28 mouse cellular contexts compared by ENCODE assay signal in the genomic region with DNA sequence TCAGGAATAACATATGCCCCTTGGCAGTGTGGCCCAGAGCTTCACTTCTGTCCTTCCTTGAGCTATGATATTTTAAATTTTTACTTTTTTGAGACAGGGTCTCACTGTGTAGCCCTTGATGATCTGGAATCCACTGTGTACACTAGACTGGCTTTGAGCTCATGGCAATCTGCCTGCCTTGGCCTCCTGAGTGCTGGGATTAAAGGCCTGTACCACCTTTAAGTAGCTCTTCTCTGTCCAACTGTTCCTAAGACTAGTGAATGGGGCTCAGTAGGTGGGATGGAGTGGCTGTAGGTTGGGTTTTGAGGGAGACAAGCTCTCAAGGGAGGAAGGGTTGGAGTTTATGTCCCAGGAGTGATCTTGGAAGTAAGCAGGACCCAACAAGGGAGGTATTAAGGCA. TPM values are rescaled to one million over a fixed set of nuclear protein-coding genes. Genes with fewer than 3 reads are reported as not detected.
"Had no signal": no experiment of that assay in that cellular context is flagged by ENCODE, and none has a peak within 500 bp of the region (broad histone marks: within the 10 kb centered on the region; RNA-seq: fewer than 3 reads in every experiment).

No protein-coding gene starts in this region.

- H3K4me2 ChIP-seq: heart, embryonic 11.5 days; heart, embryonic 13.5 days; heart, embryonic 15.5 days; hindbrain, embryonic 12.5 days; hindbrain, embryonic 14.5 days; intestine, embryonic 15.5 days; limb, embryonic 13.5 days; limb, embryonic 15.5 days; liver, embryonic 12.5 days had no signal

- H3K9me3 ChIP-seq: heart, embryonic 13.5 days; heart, embryonic 15.5 days; hindbrain, embryonic 10.5 days; hindbrain, embryonic 12.5 days; intestine, embryonic 15.5 days; limb, embryonic 13.5 days; limb, embryonic 15.5 days; liver, embryonic 12.5 days had no signal

- DNase-seq: gastrocnemius, adult 2 months; gastrocnemius, postnatal 10 days; gastrocnemius, postnatal 25 days; heart, adult 2 months; heart, postnatal 10 days; heart, postnatal 4 days; kidney, adult 18-20 months; kidney, adult 8-10 months; kidney, postnatal 10 days; kidney, postnatal 25 days; layer of hippocampus, adult 9-11 months; layer of hippocampus, postnatal 36 days; left cerebral cortex, postnatal 4 days had no signal

- H3K27ac ChIP-seq: gastrocnemius, adult 2 months; heart, adult 2 months; heart, embryonic 13.5 days; heart, embryonic 15.5 days; hindbrain, embryonic 10.5 days; hindbrain, embryonic 12.5 days; hindbrain, embryonic 14.5 days; intestine, embryonic 15.5 days; limb, embryonic 13.5 days; limb, embryonic 15.5 days; liver, embryonic 12.5 days; liver, embryonic 14.5 days had no signal

- H3K9ac ChIP-seq: heart, embryonic 13.5 days; heart, embryonic 15.5 days; hindbrain, embryonic 12.5 days; hindbrain, embryonic 14.5 days; intestine, embryonic 15.5 days; limb, embryonic 13.5 days; limb, embryonic 15.5 days; liver, embryonic 12.5 days; liver, embryonic 14.5 days had no signal

- H3K27me3 ChIP-seq: heart, embryonic 13.5 days; heart, embryonic 15.5 days; hindbrain, embryonic 12.5 days; intestine, embryonic 15.5 days; limb, embryonic 13.5 days; limb, embryonic 15.5 days had no signal

- H3K4me1 ChIP-seq: hindbrain, embryonic 12.5 days; intestine, embryonic 15.5 days; liver, embryonic 12.5 days had no signal

- H3K4me3 ChIP-seq: gastrocnemius, adult 2 months; heart, adult 2 months; heart, embryonic 13.5 days; heart, embryonic 15.5 days; hindbrain, embryonic 10.5 days; hindbrain, embryonic 12.5 days; intestine, embryonic 15.5 days; limb, embryonic 13.5 days; limb, embryonic 15.5 days; liver, embryonic 12.5 days had no signal

RNA-seq across cellular contexts. Expression of a gene that starts 43.0 kb away (rescaled TPM):
- total RNA-seq: granulocyte monocyte progenitor cell, adult 5-6 weeks; liver, adult 2 months had no signal
- polyA plus RNA-seq: inflammation-experienced regulatory T-cells, adult 6 months; kidney, embryonic 14.5 days; liver, adult 2 months had no signal
